ENCODE assay signal across 23 mouse cellular contexts in the genomic region with DNA sequence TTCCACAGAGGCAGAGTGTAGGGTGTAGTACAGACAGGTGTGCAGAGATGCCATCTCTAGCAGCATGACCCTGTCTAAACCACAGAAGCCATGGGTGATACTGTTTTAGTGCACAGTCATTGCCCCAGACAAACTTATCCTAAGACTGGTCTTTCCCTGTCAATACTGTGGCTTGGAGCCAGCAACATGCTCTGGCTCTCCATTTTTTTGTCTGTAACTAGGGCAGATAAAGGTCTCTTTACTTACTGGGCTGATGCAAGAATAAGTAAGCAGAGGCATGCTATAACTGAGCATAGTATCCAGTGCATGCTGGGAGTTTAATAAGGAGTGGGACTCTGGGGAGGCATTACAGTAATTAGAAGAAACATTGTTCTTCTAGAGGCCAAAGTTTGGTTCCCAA.
DNase-seq lines count a peak whose midpoint lies in the region; ATAC-seq and TF ChIP-seq lines count a peak whose summit lies in the region.
"Had no signal": no experiment of that assay in that cellular context is flagged by ENCODE, and none has a peak within 500 bp of the region (broad histone marks: within the 10 kb centered on the region; RNA-seq: fewer than 3 reads in every experiment).

No protein-coding gene starts in this region.

- H3K9me3 ChIP-seq in liver, embryonic 12.5 days (replicated peaks) = no peaks in the 10 kb centered on the region
- no peaks in the 10 kb centered on the region for H3K9me3 ChIP-seq in stomach, postnatal 0 days (ENCODE audit: control insufficient read depth, low read length)
- H3K9me3 ChIP-seq: embryonic facial prominence, embryonic 10.5 days; embryonic facial prominence, embryonic 12.5 days; forebrain, embryonic 13.5 days; forebrain, embryonic 15.5 days had no signal

- no peak overlapping the region for H3K27ac ChIP-seq in liver, adult 2 months (replicated peaks; ENCODE audit: insufficient read depth, low read depth, low read length)
- H3K27ac ChIP-seq in liver, embryonic 12.5 days = no peak overlapping the region
- H3K27ac ChIP-seq in stomach, postnatal 0 days (replicated peaks) = no peak overlapping the region
- H3K27ac ChIP-seq: embryonic facial prominence, embryonic 10.5 days; embryonic facial prominence, embryonic 12.5 days; forebrain, embryonic 13.5 days; forebrain, embryonic 15.5 days had no signal

- no peak for ATAC-seq in liver, embryonic 12.5 days
- ATAC-seq in stomach, postnatal 0 days (ENCODE audit: low FRiP score, low TSS enrichment) = peak; percentile 15; the same call in 1 of the 2 replicates
- ATAC-seq: activated CD4-positive, CD25-positive, alpha-beta regulatory T cell, adult 4 months; CD4-positive, CD25-positive, alpha-beta regulatory T cell, adult 4 months; forebrain, embryonic 13.5 days; forebrain, embryonic 15.5 days; forebrain, postnatal 0 days; Patski had no signal

- TF ChIP-seq CTCF in liver, adult 2 months (IDR thresholded peaks at IDR 0.05; ENCODE audit: low read depth, low read length) = no peak
- TF ChIP-seq CTCF in stomach, postnatal 0 days (IDR thresholded peaks at IDR 0.05; ENCODE audit: low read depth) = no peak

- H3K9ac ChIP-seq in liver, adult 2 months (ENCODE audit: low read depth, low read length) = no peak overlapping the region
- no peak overlapping the region for H3K9ac ChIP-seq in liver, embryonic 12.5 days
- no peak overlapping the region for H3K9ac ChIP-seq in stomach, postnatal 0 days (ENCODE audit: low read length)
- H3K9ac ChIP-seq: embryonic facial prominence, embryonic 12.5 days; forebrain, embryonic 13.5 days; forebrain, embryonic 15.5 days; forebrain, postnatal 0 days had no signal

- no peaks in the 10 kb centered on the region for H3K27me3 ChIP-seq in liver, adult 2 months (ENCODE audit: control insufficient read depth, insufficient read depth, low read length)
- H3K27me3 ChIP-seq in liver, embryonic 12.5 days (replicated peaks) = no peaks in the 10 kb centered on the region
- no peaks in the 10 kb centered on the region for H3K27me3 ChIP-seq in stomach, postnatal 0 days (ENCODE audit: control insufficient read depth, insufficient read depth, low read length)
- H3K27me3 ChIP-seq: embryonic facial prominence, embryonic 12.5 days; forebrain, embryonic 13.5 days; forebrain, embryonic 15.5 days; Patski had no signal

- DNase-seq in adrenal gland, adult 2 months = peak; percentile 4
- no peak for DNase-seq in adrenal gland, adult 18-20 months (ENCODE audit: low spot score in 2 of 2)
- DNase-seq in liver, adult 2 months (ENCODE audit: extremely low read depth, low read depth, low spot score) = peak; percentile 60
- no peak for DNase-seq in stomach, postnatal 0 days (ENCODE audit: low spot score)
- DNase-seq: adrenal gland, adult 8-10 months; adrenal gland, postnatal 14 days; adrenal gland, postnatal 36 days; B cell, adult 2 months; cerebellum, adult 11-12 months; cerebellum, adult 2 months; cerebellum, adult 9-10 months; cerebellum, postnatal 10 days; cerebellum, postnatal 25 days; forebrain, postnatal 0 days had no signal

- H3K4me3 ChIP-seq in liver, adult 2 months (ENCODE audit: insufficient read depth, low read depth, low read length) = no peak overlapping the region
- no peak overlapping the region for H3K4me3 ChIP-seq in liver, embryonic 12.5 days
- H3K4me3 ChIP-seq in stomach, postnatal 0 days (ENCODE audit: low read depth, low read length) = no peak overlapping the region
- H3K4me3 ChIP-seq: embryonic facial prominence, embryonic 10.5 days; embryonic facial prominence, embryonic 12.5 days; forebrain, embryonic 13.5 days; forebrain, embryonic 15.5 days had no signal

- no peaks in the 10 kb centered on the region for H3K36me3 ChIP-seq in liver, adult 2 months (ENCODE audit: control insufficient read depth, insufficient read depth, low read length)
- no peaks in the 10 kb centered on the region for H3K36me3 ChIP-seq in liver, embryonic 12.5 days
- H3K36me3 ChIP-seq in stomach, postnatal 0 days (ENCODE audit: control insufficient read depth, insufficient read depth, low read length) = no peaks in the 10 kb centered on the region
- H3K36me3 ChIP-seq: embryonic facial prominence, embryonic 10.5 days; embryonic facial prominence, embryonic 12.5 days; forebrain, embryonic 15.5 days; G1E had no signal

- TF ChIP-seq POLR2A in liver, adult 2 months (IDR thresholded peaks at IDR 0.05; ENCODE audit: extremely low read depth, insufficient read depth, low read length) = no peak

- no peaks in the 10 kb centered on the region for H3K79me2 ChIP-seq in liver, adult 2 months (ENCODE audit: control insufficient read depth, insufficient read depth, low read length)

- peaks cover 4% of the 10 kb centered on the region; the same call in 1 of the 2 replicates for H3K4me1 ChIP-seq in liver, adult 2 months (ENCODE audit: control insufficient read depth, insufficient read depth, low read length)
- no peaks in the 10 kb centered on the region for H3K4me1 ChIP-seq in liver, embryonic 12.5 days
- H3K4me1 ChIP-seq in stomach, postnatal 0 days (replicated peaks; ENCODE audit: control insufficient read depth, insufficient read depth) = no peaks in the 10 kb centered on the region
- H3K4me1 ChIP-seq: embryonic facial prominence, embryonic 10.5 days; embryonic facial prominence, embryonic 12.5 days; forebrain, embryonic 13.5 days; forebrain, embryonic 15.5 days had no signal

- no peak overlapping the region for H3K4me2 ChIP-seq in liver, embryonic 12.5 days
- no peak overlapping the region for H3K4me2 ChIP-seq in stomach, postnatal 0 days (replicated peaks; ENCODE audit: low read depth)
- H3K4me2 ChIP-seq: embryonic facial prominence, embryonic 12.5 days; forebrain, embryonic 13.5 days; forebrain, embryonic 15.5 days had no signal

- TF ChIP-seq EP300 in stomach, postnatal 0 days (optimal IDR thresholded peaks at IDR 0.05) = no peak

Comparison
In these comparisons a context has a peak if more than half of its experiments do, and no peak if none do; other contexts are left out.
1. DNase-seq: peak in adrenal gland, adult 2 months (single experiment) and liver, adult 2 months (single experiment); none in adrenal gland, adult 18-20 months (0 of 2) and stomach, postnatal 0 days (single experiment).